Mouse (Mus musculus) liver, embryonic 14.5 days (tissue): ENCODE measurements around the gene Jam3.

ENCODE experiments used
- CTCF ChIP-seq: IDR thresholded peaks from 2 replicates; pipeline ENCODE4 v1.5.1; 2016; ENCODE audit warnings: antibody characterized with exemption, low read depth, control low read depth
- EP300 ChIP-seq: IDR thresholded peaks from 2 replicates; pipeline ENCODE4 v1.6.1; 2016; ENCODE audit warnings: antibody characterized with exemption, low read depth

DNA sequence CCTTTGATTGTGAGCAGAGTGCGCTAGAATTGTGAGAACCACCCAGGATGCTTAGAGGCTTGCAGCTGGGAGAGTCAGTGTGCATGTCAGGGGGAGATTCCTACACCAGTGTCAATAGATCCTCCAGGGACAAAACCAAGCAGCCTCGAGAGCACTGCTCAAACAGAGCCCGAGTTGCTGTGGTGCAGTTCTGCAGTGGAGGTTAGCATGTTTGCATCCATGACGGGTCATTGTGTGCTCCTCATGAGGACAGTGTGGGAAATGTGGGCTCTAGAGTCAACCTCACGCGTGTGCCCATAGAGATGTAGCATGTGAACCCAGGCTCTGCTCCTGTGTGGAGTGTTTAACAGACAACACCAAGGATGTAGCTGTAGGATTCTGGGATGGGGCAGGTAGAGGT lies 62.3 kb downstream of the Jam3 start:
- TF ChIP-seq CTCF (no peak), EP300 (no peak)
